ENCODE assay signal across 8 mouse cellular contexts in the genomic region with DNA sequence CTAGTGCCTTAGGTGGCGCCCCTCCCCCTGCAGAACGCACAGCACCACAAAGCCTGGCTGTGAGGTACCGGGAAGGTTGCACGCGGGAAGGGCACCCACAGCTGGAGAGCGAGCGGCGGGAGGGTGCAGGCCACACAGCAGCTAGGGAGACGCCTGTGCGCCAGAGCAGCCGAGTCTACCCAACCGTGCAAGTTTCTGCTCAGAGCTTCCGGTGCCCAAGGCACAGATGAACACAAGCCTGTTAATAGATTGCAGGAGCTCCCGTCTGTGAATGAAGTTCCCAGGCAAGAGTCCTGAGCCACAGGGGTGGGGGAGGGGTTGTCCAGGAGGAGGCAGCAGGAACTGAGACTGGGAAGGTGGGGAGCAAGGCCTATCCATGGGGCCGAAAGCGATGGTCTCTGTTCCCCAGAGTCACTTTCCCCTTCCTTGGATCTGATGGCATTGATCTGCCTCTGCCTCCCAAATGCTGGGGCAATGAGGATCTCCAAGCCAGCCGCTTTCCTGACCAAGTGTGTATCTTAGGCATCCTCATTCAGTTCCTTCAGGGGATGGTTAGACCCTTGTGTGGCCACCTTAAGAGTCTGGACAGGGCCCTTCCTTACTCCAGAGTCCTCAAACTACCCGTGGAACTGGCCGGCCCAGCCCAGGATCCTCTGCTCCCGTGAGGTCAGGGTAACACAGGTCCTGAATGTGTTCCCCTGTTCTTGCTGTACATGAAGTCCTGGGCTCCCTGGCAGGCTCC. TPM values are rescaled to one million over a fixed set of nuclear protein-coding genes. Genes with fewer than 3 reads are reported as not detected.
A peak's percentile ranks its signal among the peaks of the same experiment; 100 is the strongest.
DNase-seq lines count a peak whose midpoint lies in the region; ATAC-seq and TF ChIP-seq lines count a peak whose summit lies in the region.

No protein-coding gene starts in this region.

- dilution Hi-C loops in CH12.LX (cut with MboI; ENCODE audit: extremely low pct_ligation_motif_present, extremely low pct_unique_long_range_greater_than_20kb, low sequenced_read_pairs): no loop called here

- H3K27me3 ChIP-seq in CH12.LX (replicated peaks): no peaks in the 10 kb centered on the region
- H3K27me3 ChIP-seq in intestine, embryonic 15.5 days (replicated peaks): no peaks in the 10 kb centered on the region
- peaks cover 4% of the 10 kb centered on the region; the same call in 1 of the 2 replicates for H3K27me3 ChIP-seq in midbrain, embryonic 13.5 days

- no peaks in the 10 kb centered on the region for H3K9me3 ChIP-seq in CH12.LX (replicated peaks; ENCODE audit: low read length)
- no peaks in the 10 kb centered on the region for H3K9me3 ChIP-seq in intestine, embryonic 15.5 days
- no peaks in the 10 kb centered on the region for H3K9me3 ChIP-seq in midbrain, embryonic 13.5 days

- ATAC-seq in intestine, embryonic 15.5 days: peak; percentile 5; the same call in 1 of the 2 replicates
- ATAC-seq in midbrain, embryonic 13.5 days: peak; percentile 40; the same call in 1 of the 2 replicates
- no peak for ATAC-seq in activated CD4-positive, CD25-positive, alpha-beta regulatory T cell, adult 4 months

- no peaks in the 10 kb centered on the region for H3K79me2 ChIP-seq in CH12.LX (replicated peaks; ENCODE audit: control insufficient read depth, extremely low read depth, insufficient read depth, poor library complexity, severe bottlenecking)

- H3K4me1 ChIP-seq in CH12.LX (ENCODE audit: control insufficient read depth in 1 of 2, insufficient read depth in 2 of 2): peaks cover 30 to 63% of the 10 kb centered on the region in 2 experiments
- peaks cover 45% of the 10 kb centered on the region for H3K4me1 ChIP-seq in intestine, embryonic 15.5 days (replicated peaks)
- peaks cover 26% of the 10 kb centered on the region for H3K4me1 ChIP-seq in midbrain, embryonic 13.5 days (replicated peaks)

- in situ Hi-C loops in CH12.LX (cut with MboI; ENCODE audit: low pct_ligation_motif_present, low pct_unique_long_range_greater_than_20kb, low sequenced_read_pairs): loop anchor here (25.0 kb wide), 1 partner anchor 472 kb away; the partner anchor contains the start of gene Grm4

- WGBS in intestine, embryonic 15.5 days: 22% methylated on average over 20 of the region's 20 CpGs
- WGBS in midbrain, embryonic 13.5 days: 11% methylated on average over 20 of the region's 20 CpGs

- H3K27ac ChIP-seq in CH12.LX (ENCODE audit: insufficient read depth, low read depth): no peak overlapping the region
- H3K27ac ChIP-seq in intestine, embryonic 15.5 days: peak overlapping the region; percentile 19; the same call in 1 of the 2 replicates
- 0 out of 2 replicates have a peak overlapping the region, but pooled peaks have one; percentile 19 for H3K27ac ChIP-seq in midbrain, embryonic 13.5 days

- H3K9ac ChIP-seq in CH12.LX (ENCODE audit: insufficient read depth, low read depth): no peak overlapping the region
- 0 out of 2 replicates have a peak overlapping the region, but pooled peaks have one; percentile 8 for H3K9ac ChIP-seq in intestine, embryonic 15.5 days
- peak overlapping the region; percentile 36 for H3K9ac ChIP-seq in midbrain, embryonic 13.5 days (replicated peaks)

- H3K36me3 ChIP-seq in CH12.LX (replicated peaks in 1 of 2; ENCODE audit: control insufficient read depth in 1 of 2, insufficient read depth in 1 of 2, low read length in 1 of 2): peaks cover 0 to 29% of the 10 kb centered on the region in 2 experiments
- H3K36me3 ChIP-seq in intestine, embryonic 15.5 days: no peaks in the 10 kb centered on the region
- H3K36me3 ChIP-seq in midbrain, embryonic 13.5 days: no peaks in the 10 kb centered on the region

- no peak for TF ChIP-seq RAD21 in CH12.LX (IDR thresholded peaks at IDR 0.05; ENCODE audit: low read depth, low read length)

- no peak; the same call in 1 of the 2 replicates for TF ChIP-seq POLR2A in CH12.LX (IDR thresholded peaks at IDR 0.05; ENCODE audit: low read depth, low read length)

- TF ChIP-seq CTCF in CH12.LX (conservative IDR thresholded peaks at IDR 0.05 in 1 of 2, IDR thresholded peaks at IDR 0.05 in 1 of 2; ENCODE audit: low read depth in 2 of 2, low read length in 2 of 2): no peak

- TF ChIP-seq EP300 in CH12.LX (IDR thresholded peaks at IDR 0.05; ENCODE audit: low read length): no peak

- DNase-seq in CH12.LX (ENCODE audit: extremely low read depth): peak; percentile 67
- DNase-seq in embryo, embryonic 10 days (ENCODE audit: low spot score): peak; percentile 66
- DNase-seq in urinary bladder, postnatal 25 days (ENCODE audit: low spot score): no peak
- DNase-seq in adrenal gland, postnatal 25 days: no peak
- no peak for DNase-seq in lung, adult 18-20 months

- peak overlapping the region in 2 of 3 experiments; percentile 20 to 51 for H3K4me3 ChIP-seq in CH12.LX (replicated peaks in 1 of 3; ENCODE audit: low read depth in 2 of 3, low read length in 2 of 3, poor library complexity in 1 of 3)
- no peak overlapping the region for H3K4me3 ChIP-seq in intestine, embryonic 15.5 days (replicated peaks)
- H3K4me3 ChIP-seq in midbrain, embryonic 13.5 days (replicated peaks): no peak overlapping the region

- H3K4me2 ChIP-seq in CH12.LX (ENCODE audit: insufficient read depth, low read depth, poor library complexity, severe bottlenecking): no peak overlapping the region
- peak overlapping the region; percentile 3; the same call in 1 of the 2 replicates for H3K4me2 ChIP-seq in intestine, embryonic 15.5 days (replicated peaks)
- peak overlapping the region; percentile 34 for H3K4me2 ChIP-seq in midbrain, embryonic 13.5 days (replicated peaks)

TF ChIP-seq in CH12.LX, 34 proteins besides CTCF, POLR2A, EP300 and RAD21:
- TF ChIP-seq ETS1 (conservative IDR thresholded peaks at IDR 0.05; ENCODE audit: low read depth, low read length) (peak; percentile 23; the same call in 1 of the 2 replicates), USF1 (IDR thresholded peaks at IDR 0.05; ENCODE audit: low read depth, low read length) (no peak), BHLHE40 (IDR thresholded peaks at IDR 0.05; ENCODE audit: low read depth, low read length) (0 out of 2 replicates have a peak, but pooled peaks have one; percentile 56)

RNA-seq across cellular contexts. Expression of gene Bak1, which starts 11.7 kb away (rescaled TPM):
- total RNA-seq in CH12.LX (2012; rRNA removed) (57.3 and 69.8 TPM in 2 replicates), CH12.LX (2014; rRNA removed) (61.8 and 62.9 TPM in 2 replicates)
- polyA plus RNA-seq in CH12.LX (2012; ENCODE audit: insufficient read length, low read depth): 123 and 140 TPM in 2 replicates
- 7.3 and 8.1 TPM in 2 replicates for polyA plus RNA-seq in intestine, embryonic 15.5 days (2015; fragmentation: Nextera tagmentation; extraction: Ambion mirVana)
- polyA plus RNA-seq in midbrain, embryonic 13.5 days (2015; fragmentation: Nextera tagmentation; extraction: Ambion mirVana): 2.4 and 3.1 TPM in 2 replicates
- 35.7 and 43.8 TPM in 2 replicates for total RNA-seq in adrenal gland, postnatal 25 days (2021)
- 10 to 100 TPM in 1 of 2 experiments, 1 to 10 TPM in 1; 9.8 to 17.6 TPM for polyA plus RNA-seq in activated CD4-positive, CD25-positive, alpha-beta regulatory T cell, adult 4 months (2017; shearing (Covaris generic))

RNA-seq across cellular contexts. Expression of gene Itpr3, which starts 16.6 kb away (rescaled TPM):
- total RNA-seq in CH12.LX (2012; rRNA removed) (8.3 and 11.3 TPM in 2 replicates), CH12.LX (2014; rRNA removed) (2.5 TPM in 2 replicates)
- 8.5 and 9.5 TPM in 2 replicates for polyA plus RNA-seq in CH12.LX (2012; ENCODE audit: insufficient read length, low read depth)
- polyA plus RNA-seq in intestine, embryonic 15.5 days (2015; fragmentation: Nextera tagmentation; extraction: Ambion mirVana): 13.0 and 14.5 TPM in 2 replicates
- 0.68 and 1.3 TPM in 2 replicates for polyA plus RNA-seq in midbrain, embryonic 13.5 days (2015; fragmentation: Nextera tagmentation; extraction: Ambion mirVana)
- total RNA-seq in adrenal gland, postnatal 25 days (2021): 6.1 and 7.4 TPM in 2 replicates
- polyA plus RNA-seq in activated CD4-positive, CD25-positive, alpha-beta regulatory T cell, adult 4 months (2017; shearing (Covaris generic)): 1 to 10 TPM; 5.8 to 6.4 TPM

Comparison
In these comparisons a context has a peak if more than half of its experiments do, and no peak if none do; other contexts are left out.
1. DNase-seq: peak in CH12.LX (single experiment) and embryo, embryonic 10 days (single experiment); none in urinary bladder, postnatal 25 days (single experiment), adrenal gland, postnatal 25 days (single experiment) and lung, adult 18-20 months (0 of 2).
2. H3K4me3 ChIP-seq: peak in CH12.LX (2 of 3); none in intestine, embryonic 15.5 days (single experiment) and midbrain, embryonic 13.5 days (single experiment).